Mouse (Mus musculus) bone marrow macrophage, adult 2 months (primary cell): ENCODE results near the gene A030005K14Rik.

ENCODE experiments used
- CTCF ChIP-seq: IDR thresholded peaks from 2 replicates; pipeline ENCODE4 v1.5.1; 2012; ENCODE audit warnings: low read depth, mild to moderate bottlenecking, low read length, moderate library complexity
- POLR2A ChIP-seq: IDR thresholded peaks from 2 replicates; pipeline ENCODE4 v1.6.1; 2012; ENCODE audit warnings: mild to moderate bottlenecking, low read depth, low read length, borderline replicate concordance

GRCm38 (mm10) chr1:83101891-83102290 lies 42.7 kb upstream of the A030005K14Rik start:
- no peak for TF ChIP-seq POLR2A
- no peak for TF ChIP-seq CTCF
